Mouse (Mus musculus) adrenal gland, postnatal 36 days (tissue): ENCODE data around the gene Opcml. TPM values are rescaled to one million over a fixed set of nuclear protein-coding genes. Genes with fewer than 3 reads are reported as not detected.
A peak's percentile ranks its signal among the peaks of the same experiment; 100 is the strongest.

Experiments
- DNase-seq, 2 experiments: peaks; one replicate each; pipeline ENCODE4 v3.0.0; 2021; ENCODE audit warnings: mixed read lengths in 1 of 2
- total RNA-seq, 2 experiments: library from RNA; stranded (reverse); gene quantifications; 2 replicates each; pipeline ENCODE4 v1.2.3; 2021

Gene Opcml
- total RNA-seq, 2 experiments from 2014 or later = 1.3 to 2.3 TPM

DNA sequence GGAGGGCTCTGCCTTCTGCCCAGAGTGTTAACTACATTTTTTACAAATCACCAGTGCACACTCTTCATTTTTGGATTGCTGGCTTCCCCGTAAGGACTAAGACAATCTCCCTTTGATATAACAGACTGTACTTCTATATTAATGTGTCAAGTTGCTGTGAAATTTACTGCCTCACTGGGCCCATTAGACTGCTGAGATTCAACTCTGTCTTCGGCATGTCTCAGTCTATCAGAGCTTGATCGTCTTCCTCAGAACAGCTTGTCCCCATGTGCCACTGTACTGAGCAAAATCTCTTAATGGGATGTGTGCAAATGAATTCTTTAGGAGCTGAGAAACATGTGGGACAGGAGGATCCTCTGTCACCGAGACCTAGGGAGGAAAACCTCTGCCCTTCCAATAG is 970.9 kb downstream of the Opcml start:
- no peak for DNase-seq

- no peak for DNase-seq
Observed at GRCm38 (mm10) chr9:28764149-28764548, 973.6 kb downstream of the Opcml start.

- no peak for DNase-seq
Observed at GRCm38 (mm10) chr9:28776517-28777503, 986.2 kb downstream of the Opcml start.

DNA sequence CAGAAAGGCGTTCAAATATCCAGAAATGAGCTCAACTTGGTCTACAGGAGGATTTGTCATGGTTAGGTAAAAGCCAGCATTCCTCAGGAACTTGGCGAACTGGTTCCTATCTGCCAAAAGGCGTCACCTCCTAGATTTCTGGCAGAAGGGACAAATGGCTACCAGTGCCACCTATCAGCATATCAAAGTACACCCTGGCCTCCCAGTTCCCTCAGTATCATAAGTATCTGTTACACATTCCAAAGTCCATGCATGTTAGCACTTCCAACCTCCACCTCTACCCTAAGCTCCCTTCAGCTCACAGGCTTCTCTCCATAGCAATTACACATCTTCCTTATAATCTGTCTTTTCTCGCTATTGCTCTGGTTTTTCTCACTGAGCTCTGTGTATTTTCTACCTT is 993.3 kb downstream of the Opcml start:
- no peak for DNase-seq

- DNase-seq = no peak
Observed at GRCm38 (mm10) chr9:28789439-28789838, 998.9 kb downstream of the Opcml start.

DNA sequence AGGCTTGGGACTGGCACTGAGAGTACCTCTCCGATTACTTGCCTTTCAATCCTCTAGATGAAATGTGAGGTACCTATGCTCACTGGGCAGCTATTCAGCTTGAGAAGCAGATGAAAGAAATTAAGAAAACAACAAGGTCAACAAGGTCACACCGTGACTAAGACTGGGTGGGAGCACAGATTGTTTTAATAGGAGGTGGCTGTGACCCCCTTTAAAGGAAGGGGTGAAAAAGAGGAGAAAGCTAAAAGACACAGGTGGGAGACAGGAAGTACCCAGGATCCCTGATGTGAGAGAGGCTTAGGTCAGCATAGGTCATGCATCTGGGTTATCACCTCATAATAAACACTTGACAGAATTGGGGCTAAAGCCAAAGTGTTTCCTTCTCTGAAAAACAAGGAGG is 1009.5 kb downstream of the Opcml start:
- DNase-seq = no peak

- no peak for DNase-seq
Observed at GRCm38 (mm10) chr9:28806666-28807065, 1016.1 kb downstream of the Opcml start.

DNA sequence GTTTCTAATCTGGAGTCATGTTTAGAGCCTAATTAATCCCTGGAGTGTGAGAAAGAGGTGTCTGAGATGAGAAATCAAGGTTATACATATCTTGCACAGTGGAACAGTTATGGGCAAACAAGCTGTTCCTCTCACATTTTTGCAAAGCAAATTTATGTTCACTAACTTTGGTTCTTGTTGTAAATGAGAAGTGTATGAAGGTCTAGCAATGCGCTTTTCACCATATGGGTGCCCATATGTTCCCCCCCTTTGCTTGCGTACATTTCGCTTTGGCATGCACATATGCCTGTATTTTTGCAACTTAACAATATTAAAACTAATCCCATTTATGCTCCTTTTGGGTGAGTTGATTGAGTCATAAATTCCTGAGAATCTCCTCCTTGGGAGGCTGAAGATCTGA is 1031.5 kb downstream of the Opcml start:
- DNase-seq = no peak

- DNase-seq = no peak
Observed at GRCm38 (mm10) chr9:28822466-28822865, 1031.9 kb downstream of the Opcml start.

DNA sequence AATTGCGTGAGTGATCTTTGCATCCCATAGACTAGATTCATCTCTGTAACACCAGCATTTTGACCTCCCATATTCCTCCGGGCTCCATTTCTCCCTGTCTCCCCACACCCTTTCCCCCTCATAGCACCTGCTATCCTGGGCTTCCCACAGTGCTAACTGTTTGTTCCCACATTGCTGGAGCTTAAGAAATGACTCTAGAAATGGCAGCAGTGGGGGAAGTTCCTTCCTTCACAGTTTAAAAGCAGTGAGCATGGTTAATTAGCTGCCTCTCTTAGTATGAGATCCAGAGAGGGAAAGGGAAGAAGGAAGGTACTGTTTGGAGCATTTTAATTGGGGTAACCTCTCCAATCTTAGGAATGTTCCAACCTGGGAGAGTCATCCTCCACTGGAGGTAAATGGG is 1035.2 kb downstream of the Opcml start:
- DNase-seq = no peak

DNA sequence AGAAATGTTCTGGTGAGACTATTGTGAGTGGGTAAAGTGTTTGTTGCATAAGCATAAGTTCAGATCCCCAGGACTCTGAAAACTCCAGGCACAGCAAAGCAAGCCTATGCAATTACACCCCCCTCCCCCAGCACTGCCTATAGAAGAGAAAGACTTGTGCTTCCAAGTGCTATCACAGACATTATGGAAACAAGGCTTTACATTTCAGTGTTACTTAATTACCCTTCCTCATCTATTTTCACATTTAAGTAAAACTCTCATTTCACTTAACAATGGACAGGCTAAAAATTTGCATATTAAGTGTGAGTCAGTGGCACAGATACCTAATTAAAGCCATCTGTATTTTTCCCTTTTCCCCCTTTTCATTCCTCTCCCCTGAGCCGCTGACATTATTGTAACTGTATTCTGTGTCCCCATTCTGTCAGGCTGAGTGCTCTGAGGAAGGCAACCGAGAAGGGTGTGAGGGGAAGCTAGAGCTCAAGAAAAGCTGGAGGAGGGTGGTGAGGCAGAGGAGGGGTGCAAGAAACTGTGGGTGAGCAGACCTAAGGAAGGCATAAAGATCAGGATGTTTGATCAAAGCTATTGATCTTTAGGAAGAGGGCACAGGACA is 1055.5 kb downstream of the Opcml start:
- DNase-seq = no peak

DNA sequence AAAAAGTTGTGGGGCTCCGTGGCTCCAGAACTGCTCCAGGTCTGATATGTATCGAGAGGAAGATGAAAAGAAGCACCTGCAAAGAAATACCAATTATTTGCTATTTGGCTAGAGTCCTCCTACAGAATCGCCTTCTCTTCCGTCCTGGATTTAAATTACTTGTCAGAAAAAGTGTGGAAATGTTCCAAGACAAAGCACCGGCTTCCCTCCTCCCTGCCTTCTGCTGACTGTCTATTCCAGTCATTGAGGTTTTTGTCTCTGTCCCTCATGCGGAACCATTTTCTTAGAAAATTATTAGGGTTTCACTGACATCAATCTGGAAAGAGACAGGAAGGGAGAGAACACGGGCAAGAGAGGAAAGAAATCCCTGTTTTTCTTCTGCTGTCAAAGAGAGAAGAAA is 1065.3 kb downstream of the Opcml start:
- no peak for DNase-seq

GRCm38 (mm10) chr9:28861983-28862382 is 1071.4 kb downstream of the Opcml start:
- DNase-seq = no peak

GRCm38 (mm10) chr9:28867256-28867655 is 1076.7 kb downstream of the Opcml start:
- no peak for DNase-seq

- peak in 1 of 2 experiments; percentile 10 for DNase-seq
Observed at GRCm38 (mm10) chr9:28870478-28870877, 1079.9 kb downstream of the Opcml start.

GRCm38 (mm10) chr9:28882566-28882965 is 1092.0 kb downstream of the Opcml start:
- DNase-seq = no peak

DNA sequence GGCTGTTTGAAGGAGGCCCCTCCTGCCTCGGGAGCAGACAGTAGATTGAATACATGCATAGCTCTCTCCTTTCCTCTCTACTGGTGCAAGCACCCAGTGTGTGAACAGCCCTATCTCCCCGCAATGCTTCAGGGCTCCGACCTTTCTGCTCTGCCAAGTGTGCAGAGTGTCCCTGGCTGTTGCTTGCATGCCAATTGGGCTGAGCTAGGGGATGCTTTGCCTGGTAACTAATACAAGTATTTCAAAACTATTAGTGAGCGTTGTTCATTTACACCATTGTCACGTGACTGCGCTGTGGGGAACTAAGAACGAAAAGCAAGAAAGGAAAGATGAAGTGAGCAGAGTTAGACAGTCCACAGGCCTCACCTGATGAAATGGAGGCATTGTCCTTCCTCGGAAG is 1101.0 kb downstream of the Opcml start:
- peak; percentile 55 to 69 for DNase-seq

GRCm38 (mm10) chr9:28903291-28903690 is 1112.7 kb downstream of the Opcml start:
- peak; percentile 11 to 20 for DNase-seq

- DNase-seq = no peak
Observed at GRCm38 (mm10) chr9:28909738-28910137, 1119.2 kb downstream of the Opcml start.

DNA sequence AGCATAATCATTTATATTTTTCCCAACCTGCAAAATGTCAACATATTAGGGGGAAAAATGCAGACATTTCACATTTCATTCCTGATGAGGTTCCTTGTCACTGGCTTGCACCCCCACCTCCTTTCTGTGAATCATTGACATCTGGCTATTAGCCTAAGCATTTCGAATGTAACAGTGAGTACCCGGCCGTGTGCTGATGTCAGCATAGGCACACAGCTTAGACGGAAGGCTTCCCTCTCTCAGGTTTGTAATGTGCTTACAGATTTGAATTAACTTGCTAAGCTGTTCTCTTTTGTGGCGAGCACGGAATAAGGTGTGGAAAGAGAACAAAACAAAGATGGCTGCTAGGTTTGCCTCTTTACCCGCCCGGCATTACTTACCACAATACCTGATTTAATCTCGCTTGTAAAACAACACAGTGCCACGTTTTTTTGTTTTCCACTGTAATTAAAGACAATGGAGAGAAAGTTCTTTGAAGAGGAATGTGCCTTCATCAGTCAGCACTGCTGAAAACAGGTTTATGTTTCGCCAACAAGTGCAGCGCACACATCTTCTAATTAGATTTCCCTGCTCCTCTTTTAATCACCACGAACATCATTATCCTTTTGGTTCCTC is 1121.1 kb downstream of the Opcml start:
- DNase-seq = no peak

DNA sequence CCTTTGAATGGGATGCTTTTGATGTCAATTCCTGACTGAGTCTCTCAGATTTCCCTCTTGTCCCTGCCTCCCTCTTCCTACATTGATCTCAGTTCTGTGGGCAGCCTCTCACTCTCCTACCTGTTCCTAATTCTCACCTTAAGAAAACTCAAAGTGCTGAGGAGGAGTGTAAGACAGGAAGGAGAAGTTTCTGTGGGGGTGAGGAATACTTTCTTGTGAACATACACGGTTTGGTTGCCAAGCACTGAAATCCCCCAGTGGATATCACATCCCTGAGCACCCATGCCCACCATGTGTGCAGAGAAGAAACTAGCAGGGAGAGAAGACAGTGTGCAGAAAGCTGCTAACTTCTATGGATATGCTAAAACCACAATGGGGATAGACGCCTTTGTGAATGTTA is 1141.5 kb downstream of the Opcml start:
- no peak for DNase-seq

GRCm38 (mm10) chr9:28937163-28937562 is 1146.6 kb downstream of the Opcml start:
- no peak for DNase-seq

- no peak for DNase-seq
Observed at GRCm38 (mm10) chr9:28937980-28938379, 1147.4 kb downstream of the Opcml start.
